Mouse (Mus musculus) kidney, postnatal 25 days (tissue): ENCODE measurements around the gene Slc30a10.

ENCODE experiments used
- DNase-seq, 2 experiments: peaks; one replicate each; pipeline ENCODE4 v3.0.0; 2021; ENCODE audit warnings: mixed read lengths in 2 of 2

Slc30a10 gene

GRCm38 (mm10) chr1:185454575-185454954 lies at the start of gene Slc30a10:
Gene Slc30a10 (plus strand): TSS chr1:185454848.
- peak in 1 of 2 experiments; percentile 7 for DNase-seq

- no peak for DNase-seq
Measured at GRCm38 (mm10) chr1:185405921-185406320, 48.7 kb upstream of the Slc30a10 start.

- DNase-seq, result no peak
Measured at GRCm38 (mm10) chr1:185409831-185410230, 44.8 kb upstream of the Slc30a10 start.

- DNase-seq, result no peak
Measured at GRCm38 (mm10) chr1:185418011-185418410, 36.6 kb upstream of the Slc30a10 start.

- no peak for DNase-seq
Measured at GRCm38 (mm10) chr1:185419805-185420204, 34.8 kb upstream of the Slc30a10 start.

GRCm38 (mm10) chr1:185420776-185421175 lies 33.9 kb upstream of the Slc30a10 start:
- no peak for DNase-seq

GRCm38 (mm10) chr1:185426583-185426982 lies 28.1 kb upstream of the Slc30a10 start:
- DNase-seq, result no peak

- no peak for DNase-seq
Measured at GRCm38 (mm10) chr1:185430488-185430887, 24.2 kb upstream of the Slc30a10 start.

GRCm38 (mm10) chr1:185431245-185431997 lies 23.2 kb upstream of the Slc30a10 start:
- DNase-seq, result no peak

- DNase-seq, result no peak
Measured at GRCm38 (mm10) chr1:185431998-185432317, 22.7 kb upstream of the Slc30a10 start.

- DNase-seq, result no peak
Measured at GRCm38 (mm10) chr1:185433112-185433511, 21.5 kb upstream of the Slc30a10 start.

- no peak for DNase-seq
Measured at GRCm38 (mm10) chr1:185438841-185439580, 15.6 kb upstream of the Slc30a10 start.

- DNase-seq, result no peak
Measured at GRCm38 (mm10) chr1:185441703-185442472, 12.8 kb upstream of the Slc30a10 start.

GRCm38 (mm10) chr1:185448936-185449335 lies 5.7 kb upstream of the Slc30a10 start:
- no peak for DNase-seq

GRCm38 (mm10) chr1:185449727-185450126 lies 4.9 kb upstream of the Slc30a10 start:
- no peak for DNase-seq

- no peak for DNase-seq
Measured at GRCm38 (mm10) chr1:185451077-185451476, 3.6 kb upstream of the Slc30a10 start.

- no peak for DNase-seq
Measured at GRCm38 (mm10) chr1:185451495-185451894, 3.2 kb upstream of the Slc30a10 start.

- no peak for DNase-seq
Measured at GRCm38 (mm10) chr1:185452461-185452860, 2.2 kb upstream of the Slc30a10 start.

GRCm38 (mm10) chr1:185454144-185454543 lies 504 bp upstream of the Slc30a10 start:
- no peak for DNase-seq

GRCm38 (mm10) chr1:185454955-185455701 lies 480 bp downstream of the Slc30a10 start:
- no peak for DNase-seq

- DNase-seq, result no peak
Measured at GRCm38 (mm10) chr1:185456327-185456726, 1.7 kb downstream of the Slc30a10 start.

GRCm38 (mm10) chr1:185460096-185460495 lies 5.4 kb downstream of the Slc30a10 start:
- no peak for DNase-seq

- no peak for DNase-seq
Measured at GRCm38 (mm10) chr1:185462889-185463288, 8.2 kb downstream of the Slc30a10 start.
